Mouse (Mus musculus): ENCODE data around the gene Psmb11. TPM values are rescaled to one million over a fixed set of nuclear protein-coding genes. Genes with fewer than 3 reads are reported as not detected.

The Psmb11 gene
- polyA plus RNA-seq, 1 experiment = not detected

- 72% methylated on average over 2 of the region's 2 CpGs for WGBS
These were observed 21.8 kb downstream of the Psmb11 start for GRCm38 (mm10) chr14:54643011-54643410.

DNA sequence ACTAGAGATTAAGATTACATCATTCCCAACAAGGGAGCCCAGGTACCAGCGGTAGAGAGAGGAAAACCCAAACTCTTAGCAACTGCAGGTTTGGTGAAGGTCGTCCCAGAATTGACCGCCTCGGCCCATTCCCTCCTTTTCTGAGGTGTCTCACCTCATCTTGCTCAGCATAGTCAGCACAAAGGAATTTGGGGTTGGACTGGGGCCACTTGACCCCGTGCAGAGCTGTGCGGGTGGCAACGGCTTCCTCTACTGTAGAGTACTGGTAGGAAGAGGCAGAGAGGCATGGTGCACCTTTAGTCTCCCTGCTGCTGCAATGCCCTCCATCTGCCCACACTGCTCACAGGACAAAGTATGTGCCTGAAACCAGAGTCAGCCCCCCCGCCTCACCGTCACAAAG, 23.1 kb downstream of the Psmb11 start:
- TF ChIP-seq CTCF (IDR thresholded peaks at IDR 0.05; ENCODE audit: insufficient read depth, low read depth, low read length) (no peak), POLR2A (IDR thresholded peaks at IDR 0.05; ENCODE audit: insufficient read depth, low read depth, low read length) (no peak)
- Histone ChIP-seq H3K4me3 (ENCODE audit: insufficient read depth, low read depth, low read length) (no peak overlapping the region), H3K27ac (ENCODE audit: insufficient read depth, low read depth, low read length) (no peak overlapping the region), H3K4me1 (ENCODE audit: control insufficient read depth, insufficient read depth, low read length) (peaks cover 10% of the 10 kb centered on the region)
- WGBS = 93% methylated on average over 9 of the region's 9 CpGs

More at GRCm38 (mm10) chr14:54643011-54643410, 21.8 kb downstream of the Psmb11 start:
- no peak overlapping the region for H3K27ac ChIP-seq (ENCODE audit: insufficient read depth, low read depth, low read length)
- H3K4me3 ChIP-seq (ENCODE audit: insufficient read depth, low read depth, low read length) = no peak overlapping the region
- peaks cover 10% of the 10 kb centered on the region for H3K4me1 ChIP-seq (ENCODE audit: control insufficient read depth, insufficient read depth, low read length)
- TF ChIP-seq CTCF (IDR thresholded peaks at IDR 0.05; ENCODE audit: insufficient read depth, low read depth, low read length) (no peak), POLR2A (IDR thresholded peaks at IDR 0.05; ENCODE audit: insufficient read depth, low read depth, low read length) (no peak)

DNA sequence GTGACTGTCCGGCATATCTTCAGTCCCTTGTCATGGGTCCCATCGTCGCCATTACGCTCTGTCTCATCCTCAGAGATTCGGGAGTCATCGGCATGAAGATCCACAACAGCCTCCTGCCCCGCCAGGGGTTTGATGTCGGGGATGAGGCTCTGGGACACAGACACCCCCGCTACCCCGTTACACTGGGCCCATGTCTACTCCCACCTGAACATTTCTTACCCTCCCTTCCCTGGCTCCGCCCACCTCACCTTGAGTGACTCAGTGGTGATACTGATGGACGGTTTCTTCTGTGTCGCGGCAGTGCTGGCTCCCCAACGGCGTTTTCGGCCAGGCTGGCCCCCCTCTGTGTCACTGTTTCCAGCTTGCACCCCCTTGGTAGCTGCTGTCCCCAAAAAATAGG, 25.2 kb downstream of the Psmb11 start:
- TF ChIP-seq POLR2A (IDR thresholded peaks at IDR 0.05; ENCODE audit: insufficient read depth, low read depth, low read length) = no peak

GRCm38 (mm10) chr14:54646898-54647636, 25.8 kb downstream of the Psmb11 start:
- no peak overlapping the region for H3K4me3 ChIP-seq (ENCODE audit: insufficient read depth, low read depth, low read length)
- WGBS = 88% methylated on average over 8 of the region's 8 CpGs
- H3K4me1 ChIP-seq (ENCODE audit: control insufficient read depth, insufficient read depth, low read length) = peaks cover 17% of the 10 kb centered on the region
- H3K27ac ChIP-seq (ENCODE audit: insufficient read depth, low read depth, low read length) = no peak overlapping the region
- TF ChIP-seq POLR2A (IDR thresholded peaks at IDR 0.05; ENCODE audit: insufficient read depth, low read depth, low read length) = no peak
- TF ChIP-seq CTCF (IDR thresholded peaks at IDR 0.05; ENCODE audit: insufficient read depth, low read depth, low read length) = no peak

More for the DNA sequence above, 25.2 kb downstream of the Psmb11 start:
- peaks cover 16% of the 10 kb centered on the region for H3K4me1 ChIP-seq (ENCODE audit: control insufficient read depth, insufficient read depth, low read length)
- 91% methylated on average over 17 of the region's 17 CpGs for WGBS
- H3K4me3 ChIP-seq (ENCODE audit: insufficient read depth, low read depth, low read length) = no peak overlapping the region
- H3K27ac ChIP-seq (ENCODE audit: insufficient read depth, low read depth, low read length) = no peak overlapping the region

GRCm38 (mm10) chr14:54647900-54648299, 26.7 kb downstream of the Psmb11 start:
- TF ChIP-seq CTCF (IDR thresholded peaks at IDR 0.05; ENCODE audit: insufficient read depth, low read depth, low read length) (no peak), POLR2A (IDR thresholded peaks at IDR 0.05; ENCODE audit: insufficient read depth, low read depth, low read length) (no peak)
- 58% methylated on average over 4 of the region's 4 CpGs for WGBS
- H3K27ac ChIP-seq (ENCODE audit: insufficient read depth, low read depth, low read length) = no peak overlapping the region
- H3K4me1 ChIP-seq (ENCODE audit: control insufficient read depth, insufficient read depth, low read length) = peaks cover 17% of the 10 kb centered on the region
- no peak overlapping the region for H3K4me3 ChIP-seq (ENCODE audit: insufficient read depth, low read depth, low read length)

GRCm38 (mm10) chr14:54650621-54651454, 29.6 kb downstream of the Psmb11 start:
- WGBS = 54% methylated on average over 23 of the region's 23 CpGs
- peak; percentile 49 for TF ChIP-seq CTCF (IDR thresholded peaks at IDR 0.05; ENCODE audit: insufficient read depth, low read depth, low read length)
- no peak for TF ChIP-seq POLR2A (IDR thresholded peaks at IDR 0.05; ENCODE audit: insufficient read depth, low read depth, low read length)
- Histone ChIP-seq H3K27ac (ENCODE audit: insufficient read depth, low read depth, low read length) (no peak overlapping the region), H3K4me1 (ENCODE audit: control insufficient read depth, insufficient read depth, low read length) (peaks cover 22% of the 10 kb centered on the region), H3K4me3 (ENCODE audit: insufficient read depth, low read depth, low read length) (no peak overlapping the region)

DNA sequence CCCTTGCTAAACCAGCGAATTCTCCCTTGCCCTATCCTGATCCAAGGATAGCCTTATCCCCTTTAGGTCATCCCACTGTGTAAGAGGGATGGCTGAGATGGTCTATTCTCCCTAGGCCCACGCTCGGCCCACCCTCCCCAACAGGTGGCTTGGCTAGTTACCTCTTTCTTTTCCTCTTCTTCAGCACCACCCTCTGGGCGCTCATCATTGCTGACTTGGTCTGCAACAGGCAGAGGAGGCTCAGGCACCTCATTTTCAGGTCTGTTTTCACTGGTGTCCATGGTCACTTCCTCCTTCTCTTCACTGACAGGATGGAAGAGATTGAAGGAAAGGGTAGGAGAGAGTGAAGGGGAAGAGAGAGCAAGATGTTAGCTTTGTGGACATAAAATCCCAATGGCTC, 30.3 kb downstream of the Psmb11 start:
- Histone ChIP-seq H3K4me1 (ENCODE audit: control insufficient read depth, insufficient read depth, low read length) (peaks cover 22% of the 10 kb centered on the region), H3K27ac (ENCODE audit: insufficient read depth, low read depth, low read length) (no peak overlapping the region), H3K4me3 (ENCODE audit: insufficient read depth, low read depth, low read length) (no peak overlapping the region)
- WGBS = 71% methylated on average over 4 of the region's 4 CpGs
- TF ChIP-seq POLR2A (IDR thresholded peaks at IDR 0.05; ENCODE audit: insufficient read depth, low read depth, low read length) (no peak), CTCF (IDR thresholded peaks at IDR 0.05; ENCODE audit: insufficient read depth, low read depth, low read length) (no peak)

DNA sequence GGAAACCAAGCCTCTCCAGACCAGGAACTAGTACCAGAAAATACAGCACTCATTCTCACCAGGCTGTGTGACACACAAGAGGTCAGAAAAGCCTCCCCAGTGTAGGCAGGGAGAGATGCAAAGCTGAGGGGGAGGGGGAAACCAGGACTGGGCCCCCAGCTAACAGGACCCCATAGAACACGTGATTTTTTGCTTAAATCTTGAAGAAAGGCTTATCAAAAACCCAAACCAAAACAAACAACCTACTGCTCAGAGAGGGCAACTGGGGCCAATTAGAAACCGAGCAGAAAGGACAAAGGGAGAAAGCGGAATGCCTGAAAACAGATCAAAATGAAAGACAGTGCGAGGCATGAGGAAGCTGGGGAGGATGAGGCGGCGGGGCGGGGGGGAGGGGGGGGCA, 31.6 kb downstream of the Psmb11 start:
- Histone ChIP-seq H3K4me3 (ENCODE audit: insufficient read depth, low read depth, low read length) (peak overlapping the region; percentile 76), H3K4me1 (ENCODE audit: control insufficient read depth, insufficient read depth, low read length) (peaks cover 22% of the 10 kb centered on the region), H3K27ac (ENCODE audit: insufficient read depth, low read depth, low read length) (peak overlapping the region; percentile 8; the same call in 1 of the 2 replicates)
- WGBS = 0% methylated on average over 7 of the region's 7 CpGs
- TF ChIP-seq POLR2A (IDR thresholded peaks at IDR 0.05; ENCODE audit: insufficient read depth, low read depth, low read length) = no peak
- no peak for TF ChIP-seq CTCF (IDR thresholded peaks at IDR 0.05; ENCODE audit: insufficient read depth, low read depth, low read length)

DNA sequence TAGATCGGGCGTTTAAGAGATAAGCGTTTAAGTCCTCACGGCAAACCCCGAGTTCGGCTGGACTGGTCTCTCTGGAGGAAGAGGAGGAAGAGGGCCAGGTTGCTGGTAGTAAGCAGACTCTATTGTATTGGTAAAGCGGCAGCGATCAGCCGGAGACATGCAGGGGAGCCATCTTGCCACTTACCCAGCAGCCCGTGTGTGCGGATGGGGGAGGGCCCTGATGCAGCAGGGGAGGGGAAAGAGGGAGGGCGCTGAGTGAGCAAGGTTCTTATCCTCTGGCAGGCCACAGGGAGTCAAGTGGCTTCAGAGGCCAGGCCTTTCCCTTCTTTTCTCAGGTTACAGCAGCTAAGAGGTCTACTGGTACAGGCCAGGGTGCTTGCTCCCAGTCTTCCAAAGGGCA, 32.3 kb downstream of the Psmb11 start:
- Histone ChIP-seq H3K27ac (ENCODE audit: insufficient read depth, low read depth, low read length) (peak overlapping the region; percentile 93), H3K4me3 (ENCODE audit: insufficient read depth, low read depth, low read length) (peak overlapping the region; percentile 76), H3K4me1 (ENCODE audit: control insufficient read depth, insufficient read depth, low read length) (peaks cover 22% of the 10 kb centered on the region)
- 0 out of 2 replicates have a peak, but pooled peaks have one; percentile 8 for TF ChIP-seq CTCF (IDR thresholded peaks at IDR 0.05; ENCODE audit: insufficient read depth, low read depth, low read length)
- peak; percentile 56; the same call in 1 of the 2 replicates for TF ChIP-seq POLR2A (IDR thresholded peaks at IDR 0.05; ENCODE audit: insufficient read depth, low read depth, low read length)
- WGBS = 0% methylated on average over 12 of the region's 12 CpGs
